Mouse (Mus musculus): ENCODE results near the gene Kxd1.

- TF ChIP-seq CTCF (IDR thresholded peaks at IDR 0.05; ENCODE audit: extremely low read depth, insufficient read depth, low read length) (no peak), POLR2A (IDR thresholded peaks at IDR 0.05; ENCODE audit: extremely low read depth, insufficient read depth, low read length) (no peak)
These were observed 44.8 kb downstream of the Kxd1 start for GRCm38 (mm10) chr8:70482943-70483342.
